Mouse (Mus musculus) mouse embryonic stem cell (cell line): ENCODE measurements around the gene Gm20388.
"Not testable (repeated sequence)": the region's sequence is repeated elsewhere in the genome, so short reads cannot be mapped to it uniquely, and the experiment has no call there.

Source experiments
- in situ Hi-C, 2 experiments: fragments of 300-500 bp; cut with MboI; formaldehyde crosslinking; loops; 1 replicate in 1 of 2; 3 replicates in 1 of 2; pipeline ENCODE4 v1.14.3; 2019 to 2020; ENCODE audit warnings: low sequenced_read_pairs in 2 of 2, low pct_unique_long_range_greater_than_20kb in 1 of 2, mixed read lengths in 1 of 2; ENCODE audit not compliant: unreplicated experiment in 1 of 2

Gm20388 gene

DNA sequence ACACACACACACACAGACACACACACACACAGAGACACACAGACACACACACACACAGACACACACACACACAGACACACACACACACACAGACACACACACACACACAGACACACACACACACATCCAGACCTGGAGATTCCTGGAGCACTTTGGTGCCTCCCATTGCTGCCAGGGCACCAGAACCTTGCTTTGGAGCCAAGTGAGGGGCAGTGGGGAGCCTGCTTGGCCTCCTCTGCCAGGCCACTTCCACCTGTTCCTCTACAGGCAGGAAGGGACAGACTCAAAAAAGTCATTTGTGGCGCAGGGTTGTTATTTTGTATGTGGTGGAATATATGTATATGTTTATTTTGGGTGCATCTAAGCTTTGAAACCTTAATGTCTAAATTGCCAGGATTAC, 1533.9 kb downstream of the Gm20388 start:
- in situ Hi-C loops: not testable (repeated sequence)

- in situ Hi-C loops: no loop called here
These were observed 1534.4 kb downstream of the Gm20388 start for GRCm38 (mm10) chr8:121445027-121445471.

- in situ Hi-C loops: no loop called here
These were observed 1535.5 kb downstream of the Gm20388 start for GRCm38 (mm10) chr8:121446133-121446532.

- in situ Hi-C loops: no loop called here
These were observed 1536.2 kb downstream of the Gm20388 start for GRCm38 (mm10) chr8:121446862-121447261.

DNA sequence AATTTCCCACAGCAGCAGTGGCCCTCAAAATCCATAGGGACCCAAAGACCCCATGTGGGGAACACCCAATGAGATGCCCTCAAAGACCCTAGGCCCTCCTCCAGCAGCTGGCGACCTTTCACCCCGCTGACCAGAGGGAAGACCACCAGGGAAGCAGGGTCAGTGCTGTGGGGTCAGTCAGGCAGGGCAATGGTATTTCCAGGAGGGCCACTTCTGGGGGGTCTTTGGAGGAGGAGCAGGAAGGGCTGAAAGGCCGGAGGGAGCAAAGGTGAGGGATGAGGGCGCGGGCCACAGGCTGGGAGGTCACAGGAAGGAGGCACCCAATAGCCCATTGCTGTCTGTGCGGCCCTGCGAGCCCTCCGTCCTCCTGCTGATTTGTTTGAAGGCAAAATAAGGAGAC, 1539.6 kb downstream of the Gm20388 start:
- in situ Hi-C loops: no loop called here

DNA sequence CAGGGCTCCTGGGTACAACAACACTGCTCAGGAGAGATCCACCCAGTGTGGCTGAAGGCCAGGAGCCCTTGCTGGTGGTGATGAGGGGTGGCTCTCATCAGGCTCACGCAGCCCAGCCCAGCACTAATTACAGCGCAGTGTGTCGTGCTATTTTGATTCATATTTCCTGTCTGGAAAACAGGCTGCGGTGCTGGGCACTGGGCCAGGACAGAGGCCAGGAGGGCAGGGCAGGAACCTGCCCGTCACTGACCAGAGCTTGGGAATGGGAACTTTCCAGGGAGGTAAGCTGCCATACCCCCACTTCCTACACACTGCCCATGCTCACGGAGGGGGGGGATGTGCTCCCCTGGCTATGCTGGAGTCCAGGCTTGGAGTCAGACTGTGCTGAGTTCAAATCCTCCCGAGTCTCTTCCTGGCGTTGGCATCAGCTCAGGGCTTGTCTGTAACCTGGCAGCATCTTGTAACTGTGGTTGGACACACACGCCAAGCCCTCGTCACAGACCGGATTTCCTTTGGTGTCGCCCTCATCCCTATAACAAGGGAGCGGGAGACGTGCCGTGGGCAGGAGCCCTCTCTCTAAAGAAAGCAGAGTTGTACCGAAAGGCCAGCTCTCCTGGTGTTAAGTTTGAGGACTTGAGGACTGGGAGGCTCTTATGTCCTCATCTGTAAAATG, 1540.9 kb downstream of the Gm20388 start:
- in situ Hi-C loops: no loop called here

GRCm38 (mm10) chr8:121454737-121455136, 1544.1 kb downstream of the Gm20388 start:
- in situ Hi-C loops: no loop called here

GRCm38 (mm10) chr8:121461192-121461591, 1550.6 kb downstream of the Gm20388 start:
- in situ Hi-C loops: no loop called here

DNA sequence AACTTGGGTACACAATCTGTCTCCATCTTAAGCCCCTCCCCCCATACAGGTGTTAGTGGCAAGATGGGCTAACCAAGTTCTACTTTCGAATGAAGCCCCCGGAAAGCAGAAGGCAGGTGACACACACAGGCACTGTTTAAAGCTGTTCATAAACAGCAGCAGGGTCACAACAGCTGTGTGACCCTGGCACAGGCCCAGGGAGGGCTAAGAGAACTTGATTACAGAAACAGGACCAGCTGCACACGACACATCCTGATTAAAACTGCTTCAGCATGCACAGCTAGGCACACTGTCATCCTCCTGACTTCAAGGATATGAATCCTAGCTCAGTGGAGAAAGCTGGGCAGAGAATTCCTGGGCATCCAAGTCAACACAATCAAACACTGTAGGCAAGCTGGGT, 1551.5 kb downstream of the Gm20388 start:
- in situ Hi-C loops: no loop called here

DNA sequence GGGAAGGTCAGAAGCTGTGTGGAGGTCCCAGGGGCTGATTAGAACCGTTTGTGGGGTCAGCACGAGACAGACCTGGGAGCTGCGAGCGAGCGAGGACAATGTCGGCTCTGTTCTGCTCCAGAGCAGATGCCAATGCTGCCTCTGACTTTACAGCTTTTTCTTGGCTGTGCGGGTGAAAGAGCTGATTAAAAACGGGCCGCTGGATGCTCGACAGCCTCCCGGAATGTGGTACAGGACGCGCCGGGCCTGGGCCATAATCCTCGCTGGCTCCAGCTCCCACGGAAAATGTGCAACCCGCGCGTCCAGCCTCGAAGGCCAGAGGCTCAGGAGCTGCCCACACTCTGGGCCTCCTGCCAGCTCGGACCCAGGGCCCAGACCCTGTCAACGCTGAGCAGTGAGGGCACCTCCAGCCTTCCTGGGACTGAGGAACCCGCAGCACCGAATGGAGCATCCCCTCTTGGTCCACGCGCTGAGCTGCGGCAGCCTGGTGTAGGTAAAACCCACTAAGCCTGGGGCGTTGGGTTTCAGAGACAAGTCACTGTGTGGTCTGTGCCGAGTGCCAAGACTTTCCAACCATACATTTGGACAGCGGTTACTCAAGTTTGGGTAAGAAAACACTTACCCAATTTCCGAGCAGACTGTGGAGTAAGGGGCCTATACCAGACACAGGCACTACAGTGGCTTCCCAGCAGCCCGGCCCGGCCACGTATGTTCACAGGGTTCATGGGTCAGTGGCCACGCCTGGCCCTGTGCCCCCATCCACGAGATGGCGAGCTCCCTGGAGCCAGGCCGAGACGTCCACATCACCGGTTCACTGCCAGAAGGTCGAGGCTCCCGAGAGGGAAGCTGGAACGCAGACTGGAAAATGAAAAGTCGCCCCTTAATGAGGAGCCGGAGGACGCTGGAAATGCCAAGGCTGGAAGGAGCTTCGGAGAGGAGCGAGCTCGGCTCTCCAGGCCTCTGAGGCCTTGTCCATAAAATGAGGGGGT, 1557.7 kb downstream of the Gm20388 start:
- in situ Hi-C loops: no loop called here

- in situ Hi-C loops: no loop called here
These were observed 1563.7 kb downstream of the Gm20388 start for GRCm38 (mm10) chr8:121474161-121474897.

- in situ Hi-C loops: no loop called here
These were observed 1564.2 kb downstream of the Gm20388 start for GRCm38 (mm10) chr8:121474898-121475284.

- in situ Hi-C loops: no loop called here
These were observed 1567.4 kb downstream of the Gm20388 start for GRCm38 (mm10) chr8:121477851-121478547.

GRCm38 (mm10) chr8:121479144-121479543, 1568.5 kb downstream of the Gm20388 start:
- in situ Hi-C loops: no loop called here

GRCm38 (mm10) chr8:121480411-121481031, 1569.9 kb downstream of the Gm20388 start:
- in situ Hi-C loops: no loop called here

- in situ Hi-C loops: no loop called here
These were observed 1573.6 kb downstream of the Gm20388 start for GRCm38 (mm10) chr8:121484072-121484782.

- in situ Hi-C loops: no loop called here
These were observed 1581.0 kb downstream of the Gm20388 start for GRCm38 (mm10) chr8:121491633-121492032.
